Mouse (Mus musculus) embryonic facial prominence, embryonic 14.5 days (tissue): ENCODE measurements around the gene Card14. TPM values are rescaled to one million over a fixed set of nuclear protein-coding genes. Genes with fewer than 3 reads are reported as not detected.
"Not testable (repeated sequence)": the region's sequence is repeated elsewhere in the genome, so short reads cannot be mapped to it uniquely, and the experiment has no call there.

Experiments used
- ATAC-seq: fragments of 200-750 bp; cut with Nextera tagmentation; 2 replicates; pipeline ENCODE4 v1.8.0; 2017; ENCODE audit warnings: low read depth, moderate number of reproducible peaks, moderate TSS enrichment
- DNase-seq: peaks from one replicate; pipeline ENCODE4 v3.0.0-alpha.2; 2015; ENCODE audit warnings: low spot score
- H3K27ac ChIP-seq: fragments of 300-500 bp; sonication (generic); replicated peaks from 2 replicates; pipeline ENCODE4 v1.5.1; 2014; ENCODE audit warnings: low read depth, mild to moderate bottlenecking, low read length, moderate library complexity
- H3K27me3 ChIP-seq: fragments of 300-500 bp; sonication (generic); replicated peaks from 2 replicates; pipeline ENCODE4 v1.6.1; 2014; ENCODE audit warnings: low read length; ENCODE audit not compliant: control insufficient read depth, insufficient read depth
- H3K36me3 ChIP-seq: fragments of 300-500 bp; sonication (generic); 2 replicates; pipeline ENCODE4 v1.6.1; 2014; ENCODE audit warnings: low read length, mixed read lengths; ENCODE audit not compliant: control insufficient read depth, insufficient read depth
- H3K4me1 ChIP-seq: fragments of 300-500 bp; sonication (generic); 2 replicates; pipeline ENCODE4 v1.6.1; 2014; ENCODE audit warnings: antibody characterized with exemption, low read length; ENCODE audit not compliant: control insufficient read depth, insufficient read depth
- H3K4me2 ChIP-seq: fragments of 300-500 bp; sonication (generic); 2 replicates; pipeline ENCODE4 v1.6.1; 2014; ENCODE audit warnings: low read depth, mild to moderate bottlenecking, low read length, moderate library complexity, mixed read lengths
- H3K4me3 ChIP-seq: fragments of 300-500 bp; sonication (generic); 2 replicates; pipeline ENCODE4 v1.5.1; 2014; ENCODE audit warnings: low read depth, mild to moderate bottlenecking, low read length
- H3K9ac ChIP-seq: fragments of 300-500 bp; sonication (generic); 2 replicates; pipeline ENCODE4 v1.6.1; 2014; ENCODE audit warnings: low read depth, mild to moderate bottlenecking, low read length, moderate library complexity, mixed read lengths
- H3K9me3 ChIP-seq: fragments of 300-500 bp; sonication (generic); 2 replicates; pipeline ENCODE4 v1.6.1; 2016; ENCODE audit warnings: low read length; ENCODE audit not compliant: control insufficient read depth
- WGBS: fragments of 180-500 bp; shearing (Covaris S2); extraction: QIAGEN DNeasy Blood & Tissue Kit; methylation state at CpG from one replicate; pipeline ENCODE4 v1.1.7; 2014; 5-methylcytosine and 5-hydroxymethylcytosine counted together
- polyA plus RNA-seq: library from polyadenylated mRNA; unstranded; fragments of >200 nt; fragmentation: Nextera tagmentation; extraction: Ambion mirVana; gene quantifications from 2 replicates; pipeline ENCODE4 v1.2.1, GENCODE M21; 2014

Card14 gene
- polyA plus RNA-seq, 1 experiment from 2014 or later: 1.4 TPM

- Histone ChIP-seq H3K9me3 (no peaks in the 10 kb centered on the region), H3K4me3 (no peak overlapping the region), H3K4me2 (no peak overlapping the region), H3K36me3 (peaks cover 27% of the 10 kb centered on the region), H3K4me1 (no peaks in the 10 kb centered on the region), H3K9ac (no peak overlapping the region), H3K27me3 (no peaks in the 10 kb centered on the region), H3K27ac (no peak overlapping the region)
- DNase-seq (no peak), ATAC-seq (no peak)
- 79% methylated on average over 9 of the region's 9 CpGs for WGBS
Observed at GRCm38 (mm10) chr11:119381631-119382337, 74.2 kb downstream of the Card14 start.

DNA sequence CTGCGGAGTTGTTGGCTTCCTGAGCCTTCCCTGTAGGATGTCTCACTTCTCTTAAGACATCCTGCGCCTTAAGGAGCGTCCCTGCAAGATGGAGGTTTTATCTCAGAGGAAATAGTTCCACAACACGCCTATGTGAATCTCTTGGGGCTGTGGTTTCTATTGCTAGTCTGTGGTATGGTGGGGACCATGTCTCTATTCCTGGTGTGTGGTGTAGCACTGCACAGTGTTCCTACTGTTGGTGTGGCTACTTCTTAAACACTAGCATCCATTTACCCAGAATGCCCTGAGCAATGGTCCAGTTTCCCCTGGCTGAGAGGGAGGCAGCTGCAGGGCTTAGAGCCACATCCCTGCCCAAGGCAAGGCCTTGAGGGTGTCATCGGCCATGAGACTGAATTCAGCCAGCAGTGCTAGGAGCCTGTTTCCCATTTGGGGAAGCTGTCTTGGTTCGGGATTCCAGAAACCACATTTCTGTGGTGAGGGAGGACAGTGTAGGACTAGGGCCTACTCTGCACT lies 74.8 kb downstream of the Card14 start:
- H3K9ac ChIP-seq: no peak overlapping the region
- no peaks in the 10 kb centered on the region for H3K9me3 ChIP-seq
- H3K27me3 ChIP-seq: no peaks in the 10 kb centered on the region; the same call in 1 of the 2 replicates
- 60% methylated on average over 6 of the region's 6 CpGs for WGBS
- H3K4me2 ChIP-seq: no peak overlapping the region
- H3K36me3 ChIP-seq: peaks cover 23% of the 10 kb centered on the region
- DNase-seq (no peak), ATAC-seq (no peak)
- H3K27ac ChIP-seq: no peak overlapping the region
- no peak overlapping the region for H3K4me3 ChIP-seq
- H3K4me1 ChIP-seq: no peaks in the 10 kb centered on the region

- H3K4me1 ChIP-seq: no peaks in the 10 kb centered on the region
- peaks cover 7% of the 10 kb centered on the region for H3K27me3 ChIP-seq
- 66% methylated on average over 4 of the region's 4 CpGs for WGBS
- no peak overlapping the region for H3K4me3 ChIP-seq
- no peak overlapping the region for H3K27ac ChIP-seq
- H3K9ac ChIP-seq: no peak overlapping the region
- H3K4me2 ChIP-seq: no peak overlapping the region
- ATAC-seq (no peak), DNase-seq (peak; percentile 34)
- no peaks in the 10 kb centered on the region for H3K9me3 ChIP-seq
- H3K36me3 ChIP-seq: peaks cover 4% of the 10 kb centered on the region; the same call in 1 of the 2 replicates
Observed at GRCm38 (mm10) chr11:119384904-119385303, 77.3 kb downstream of the Card14 start.

DNA sequence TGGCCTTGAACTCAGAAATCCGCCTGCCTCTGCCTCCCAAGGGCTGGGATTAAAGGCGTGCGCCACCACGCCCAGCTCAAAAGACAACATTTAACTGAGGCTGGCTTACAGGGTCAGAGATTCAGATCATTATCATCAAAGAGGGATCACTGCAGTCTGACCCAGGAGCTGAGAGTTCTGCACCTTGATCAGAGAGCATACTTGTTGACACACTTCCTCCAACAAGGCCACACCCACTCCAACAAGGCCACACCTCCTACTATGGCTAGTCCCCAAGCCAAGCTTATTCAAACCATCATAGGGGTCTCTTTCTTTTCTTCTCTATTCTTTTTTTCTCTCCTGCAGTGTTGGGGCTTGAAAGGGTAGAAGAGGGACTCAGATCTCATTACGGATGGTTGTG lies 78.7 kb downstream of the Card14 start:
- no peaks in the 10 kb centered on the region for H3K9me3 ChIP-seq

DNA sequence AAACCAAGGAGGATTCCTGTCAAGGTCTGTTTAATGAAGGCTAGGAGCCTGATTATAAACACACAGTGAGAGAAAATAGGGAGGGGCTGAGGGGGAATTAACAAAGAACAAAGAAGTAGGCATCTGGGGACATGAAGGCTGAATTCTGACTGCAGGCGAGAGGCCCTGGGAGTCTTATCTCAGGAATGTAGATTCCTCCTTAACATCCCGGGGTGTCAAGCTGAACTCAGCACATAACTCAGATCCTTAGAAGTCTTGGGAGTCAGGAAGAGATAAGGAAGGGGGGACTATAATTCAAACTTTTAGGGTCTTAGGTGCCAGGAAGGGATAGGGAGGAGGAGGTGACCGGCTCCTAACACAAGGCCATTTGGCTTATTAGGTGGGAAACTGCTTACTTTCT lies 79.7 kb downstream of the Card14 start:
- not testable (repeated sequence) for H3K4me1 ChIP-seq, DNase-seq, H3K27ac ChIP-seq, H3K4me3 ChIP-seq, ATAC-seq, H3K9me3 ChIP-seq, H3K36me3 ChIP-seq, H3K9ac ChIP-seq, H3K4me2 ChIP-seq
- H3K27me3 ChIP-seq: peaks cover 30% of the 10 kb centered on the region
- 22% methylated on average over 3 of the region's 3 CpGs for WGBS

More for the DNA sequence above, 78.7 kb downstream of the Card14 start:
- peaks cover 5% of the 10 kb centered on the region; the same call in 1 of the 2 replicates for H3K4me1 ChIP-seq
- DNase-seq (no peak), ATAC-seq (no peak)
- H3K27ac ChIP-seq: no peak overlapping the region
- no peak overlapping the region for H3K4me3 ChIP-seq
- no peak overlapping the region for H3K9ac ChIP-seq
- no peak overlapping the region for H3K4me2 ChIP-seq
- 95% methylated on average over 5 of the region's 5 CpGs for WGBS
- peaks cover 21% of the 10 kb centered on the region for H3K27me3 ChIP-seq
- H3K36me3 ChIP-seq: no peaks in the 10 kb centered on the region

GRCm38 (mm10) chr11:119389851-119390270 lies 82.3 kb downstream of the Card14 start:
- DNase-seq (peak; percentile 75), ATAC-seq (peak; percentile 63)
- Histone ChIP-seq H3K27me3 (peaks cover 48% of the 10 kb centered on the region), H3K9me3 (no peaks in the 10 kb centered on the region), H3K4me3 (peak overlapping the region; percentile 68), H3K27ac (peak overlapping the region; percentile 52), H3K9ac (peak overlapping the region; percentile 66), H3K4me1 (peaks cover 10% of the 10 kb centered on the region), H3K4me2 (peak overlapping the region; percentile 98), H3K36me3 (no peaks in the 10 kb centered on the region)
- WGBS: under 1% methylated on average over 24 of the region's 35 CpGs

DNA sequence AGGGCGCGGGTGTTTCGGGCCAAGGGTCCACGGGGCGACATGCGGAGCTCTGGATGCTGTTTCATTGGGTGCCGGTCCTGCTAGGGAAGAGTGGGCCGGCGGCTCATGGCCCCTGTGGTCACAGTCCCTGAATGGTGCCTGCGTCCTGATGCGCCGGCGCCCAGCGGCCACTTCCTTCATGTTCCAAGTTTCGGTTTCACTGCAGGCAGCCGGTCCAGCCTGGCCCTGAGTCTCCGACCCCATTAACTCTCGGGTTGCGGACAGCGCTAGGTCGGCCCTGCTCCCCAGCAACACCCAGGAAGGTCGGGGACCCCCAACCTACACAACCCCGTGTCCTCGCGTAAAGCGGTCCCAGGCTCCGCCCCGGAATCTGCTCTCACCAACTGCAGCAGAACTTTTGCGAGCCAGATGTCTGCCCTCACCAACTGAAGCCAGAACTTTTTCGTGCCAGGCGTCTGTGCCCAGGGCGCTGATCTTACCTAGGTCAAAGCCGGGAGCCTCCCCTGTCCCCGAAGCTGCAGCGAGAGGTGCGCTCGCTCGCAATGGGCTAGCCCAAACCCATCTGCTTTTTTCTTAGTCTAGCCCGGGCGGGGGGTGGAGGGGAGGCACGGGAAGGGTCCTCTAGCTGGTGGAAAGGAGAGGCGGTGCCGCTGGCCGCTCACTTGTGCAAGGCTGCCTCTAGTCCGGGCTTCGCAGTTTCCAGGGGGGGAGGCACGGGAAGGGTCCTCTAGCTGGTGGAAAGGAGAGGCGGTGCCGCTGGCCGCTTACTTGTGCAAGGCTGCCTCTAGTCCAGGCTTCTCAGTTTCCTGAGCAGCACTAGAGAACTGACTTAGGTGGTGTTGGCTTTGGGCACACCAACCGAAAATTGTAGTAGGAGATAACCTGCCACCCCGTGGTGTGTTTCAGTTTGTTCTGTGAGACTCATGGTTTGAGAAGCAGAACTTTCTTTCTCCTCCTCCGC lies 83.0 kb downstream of the Card14 start:
- Histone ChIP-seq H3K4me1 (peaks cover 10% of the 10 kb centered on the region), H3K9me3 (no peaks in the 10 kb centered on the region), H3K9ac (peak overlapping the region; percentile 66), H3K4me2 (peak overlapping the region; percentile 98), H3K27ac (peak overlapping the region; percentile 52), H3K27me3 (peaks cover 55% of the 10 kb centered on the region), H3K4me3 (peak overlapping the region; percentile 68), H3K36me3 (no peaks in the 10 kb centered on the region)
- DNase-seq: peak; percentile 38
- 3% methylated on average over 36 of the region's 53 CpGs for WGBS
- ATAC-seq: peak; percentile 13; the same call in 1 of the 2 replicates

DNA sequence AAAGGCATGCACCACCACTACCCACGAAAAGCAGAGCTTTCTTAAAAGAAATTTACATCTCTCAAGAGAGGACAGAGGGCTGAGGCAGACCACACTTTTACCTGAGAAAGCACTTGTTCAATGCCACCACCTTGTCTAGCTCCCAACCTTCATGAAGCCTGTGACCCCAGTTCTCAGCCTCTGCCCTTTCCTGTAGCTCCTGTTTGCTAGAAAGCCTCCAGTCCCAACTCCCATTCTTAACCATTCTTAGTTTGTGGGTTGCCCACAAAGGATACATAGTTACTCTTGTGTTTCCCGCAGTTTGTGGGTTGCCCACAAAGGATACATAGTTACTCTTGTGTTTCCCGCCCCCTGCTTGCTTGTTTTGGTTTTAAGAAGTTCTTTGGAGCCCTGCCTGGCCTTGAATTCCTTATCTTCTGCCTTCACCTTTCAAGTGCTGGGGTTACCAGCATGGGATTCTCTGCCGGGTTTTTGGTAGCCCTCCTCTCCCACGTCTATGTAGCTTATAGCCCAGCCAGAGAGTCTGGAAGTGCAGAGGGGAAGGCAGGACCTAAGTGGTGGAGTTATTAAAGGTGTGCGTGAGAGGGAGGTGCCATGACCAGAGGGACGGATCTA lies 83.9 kb downstream of the Card14 start:
- WGBS: 31% methylated on average over 7 of the region's 7 CpGs
- Histone ChIP-seq H3K9ac (no peak overlapping the region), H3K4me3 (peak overlapping the region; percentile 68; the same call in 1 of the 2 replicates)

More for the DNA sequence above, 83.9 kb downstream of the Card14 start:
- Histone ChIP-seq H3K4me1 (peaks cover 10% of the 10 kb centered on the region), H3K9me3 (no peaks in the 10 kb centered on the region), H3K27me3 (peaks cover 64% of the 10 kb centered on the region), H3K27ac (no peak overlapping the region), H3K36me3 (no peaks in the 10 kb centered on the region), H3K4me2 (peak overlapping the region; percentile 84; the same call in 1 of the 2 replicates)
- ATAC-seq (no peak), DNase-seq (no peak)
